Mouse (Mus musculus) heart, adult 2 months (tissue): Measurements from ENCODE around the gene Col8a2. TPM values are rescaled to one million over a fixed set of nuclear protein-coding genes. Genes with fewer than 3 reads are reported as not detected.

ENCODE experiments used
- DNase-seq, 2 experiments: peaks; one replicate each; pipeline ENCODE4 v3.0.0; 2021
- H3K27ac ChIP-seq: fragments of 200-600 bp; 2 replicates; pipeline ENCODE4 v1.8.1; 2022
- H3K27me3 ChIP-seq: fragments of 200-500 bp; 2 replicates; pipeline ENCODE4 v1.6.1; 2012; ENCODE audit warnings: mild to moderate bottlenecking, low read length, inconsistent platforms, mixed read lengths; ENCODE audit not compliant: control insufficient read depth, insufficient read depth
- H3K36me3 ChIP-seq: fragments of 200-500 bp; 2 replicates; pipeline ENCODE4 v1.6.1; 2012; ENCODE audit warnings: low read length, inconsistent platforms; ENCODE audit not compliant: control insufficient read depth, insufficient read depth
- H3K4me1 ChIP-seq: fragments of 200-500 bp; 2 replicates; pipeline ENCODE4 v1.6.1; 2011; ENCODE audit warnings: low read length; ENCODE audit not compliant: control insufficient read depth, insufficient read depth
- H3K4me3 ChIP-seq: fragments of 200-600 bp; 2 replicates; pipeline ENCODE4 v1.8.1; 2022
- H3K79me2 ChIP-seq: fragments of 200-500 bp; replicated peaks from 2 replicates; pipeline ENCODE4 v1.6.1; 2012; ENCODE audit warnings: mild to moderate bottlenecking, inconsistent platforms, low read length, moderate library complexity, mixed read lengths; ENCODE audit not compliant: control insufficient read depth, insufficient read depth
- H3K9ac ChIP-seq: fragments of 200-500 bp; 2 replicates; pipeline ENCODE4 v1.6.1; 2012; ENCODE audit warnings: low read depth, mild to moderate bottlenecking, control low read depth, inconsistent platforms, low read length, mixed read lengths
- CTCF ChIP-seq: fragments of 200-600 bp; IDR thresholded peaks from 2 replicates; pipeline ENCODE4 v1.8.1; 2022; ENCODE audit warnings: antibody characterized with exemption, mild to moderate bottlenecking, moderate library complexity
- EP300 ChIP-seq: fragments of 200-500 bp; IDR thresholded peaks from 2 replicates; pipeline ENCODE4 v1.6.1; 2011; ENCODE audit warnings: low read depth, low read length, control low read depth; ENCODE audit not compliant: insufficient read depth
- POLR2A ChIP-seq: fragments of 200-500 bp; IDR thresholded peaks from 2 replicates; pipeline ENCODE4 v1.6.1; 2011; ENCODE audit warnings: mild to moderate bottlenecking, low read depth, low read length, control low read depth; ENCODE audit not compliant: insufficient read depth
- WGBS: fragments of 180-500 bp; shearing (Covaris S2); methylation state at CpG from one replicate; pipeline ENCODE4 v1.1.7; 2018; 5-methylcytosine and 5-hydroxymethylcytosine counted together
- intact Hi-C: fragments of 180-260 bp; cut with DNase I; formaldehyde crosslinking; loops from one replicate; pipeline ENCODE4 v1.15.1; 2025
- long read RNA-seq: library from polyadenylated mRNA; stranded (forward); transcript quantifications from one replicate; pipeline ENCODE4 v2.0.0, GENCODE M21; 2021
- polyA plus RNA-seq: library from polyadenylated mRNA; depleted of rRNA; stranded (reverse); fragments of >200 nt; gene quantifications from 2 replicates; pipeline ENCODE4 v1.2.3, GENCODE M21; 2012; rRNA removed
- total RNA-seq, 2 experiments: library from RNA; stranded (reverse); gene quantifications; 2 replicates each; pipeline ENCODE4 v1.2.3; 2021

Gene Col8a2
- under 1 TPM; 0.57 to 0.66 TPM for total RNA-seq
- polyA plus RNA-seq, result 0.45 and 0.91 TPM in 2 replicates
- long read RNA-seq, result 0 reads

DNA sequence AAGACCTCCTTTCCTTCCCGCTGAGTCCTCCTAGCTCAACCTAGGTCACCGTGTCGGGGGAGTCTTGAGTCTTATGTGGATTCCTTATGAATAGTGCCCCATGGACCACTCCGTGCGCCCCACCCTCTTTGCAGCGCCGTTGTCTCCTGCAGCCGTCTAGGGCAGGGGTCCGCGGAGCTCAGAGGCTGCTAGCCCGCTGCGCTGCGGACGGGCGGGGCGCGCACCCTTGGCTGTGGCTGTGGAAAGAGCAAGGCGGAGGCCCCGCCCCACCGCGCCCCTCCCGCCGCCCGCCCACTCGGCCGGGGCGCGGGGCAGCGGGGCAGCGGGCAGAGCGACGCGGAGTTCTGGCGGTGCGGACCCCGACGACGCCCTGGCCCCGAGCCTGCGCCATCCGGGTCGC, at the start of gene Col8a2:
Gene Col8a2, plus strand, starts transcription at position 302 of the 400 bp plus-strand sequence.
- 2% methylated on average over 20 of the region's 42 CpGs for WGBS
- no peaks in the 10 kb centered on the region for H3K79me2 ChIP-seq
- peak within 1 kb of the TSS; percentile 15 for H3K9ac ChIP-seq
- peak within 1 kb of the TSS; percentile 31 for H3K4me3 ChIP-seq
- peak; percentile 51 to 53 for DNase-seq
- no peak within 1 kb of the TSS for H3K27ac ChIP-seq
- peaks cover 5% of the 10 kb centered on the region for H3K27me3 ChIP-seq
- intact Hi-C loops, result no loop called here
- no peaks in the 10 kb centered on the region for H3K36me3 ChIP-seq
- TF ChIP-seq CTCF (no peak), POLR2A (no peak), EP300 (no peak)
- peaks cover 3% of the 10 kb centered on the region for H3K4me1 ChIP-seq

DNA sequence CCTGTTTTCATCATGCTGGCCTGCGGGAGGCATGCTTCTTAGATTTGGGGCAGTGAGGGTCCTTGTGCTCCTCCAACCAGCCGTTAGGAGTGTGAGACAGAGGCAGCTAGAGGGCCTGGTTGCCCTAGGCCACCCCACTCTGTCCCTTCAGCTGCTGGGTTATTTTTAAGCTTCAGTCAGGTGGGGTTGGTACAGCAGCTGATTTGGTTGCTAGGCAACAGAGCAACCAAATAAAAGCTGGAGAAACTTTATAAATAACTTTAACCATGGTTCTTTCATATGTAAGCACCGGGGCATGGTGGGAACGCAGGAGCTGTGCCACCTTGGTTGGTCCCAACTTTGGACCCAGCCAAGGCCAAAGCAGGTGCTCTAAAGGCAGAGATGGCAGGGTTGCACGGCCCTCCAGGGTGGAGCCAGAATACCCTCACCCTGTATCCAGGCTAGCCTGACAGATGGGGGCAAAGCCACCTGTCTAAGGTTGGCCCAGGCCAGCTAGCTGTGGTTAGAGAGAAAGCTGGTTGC, 48.8 kb upstream of the Col8a2 start:
- WGBS, result 22% methylated on average over 5 of the region's 5 CpGs
- DNase-seq, result peak; percentile 63 to 76
- intact Hi-C loops, result loop anchor here (1.0 kb wide), 1 partner anchor 19 kb away; the partner anchor contains the start of gene Map7d1
- no peak overlapping the region for H3K4me3 ChIP-seq
- peak overlapping the region; percentile 48 for H3K9ac ChIP-seq
- peaks cover 20% of the 10 kb centered on the region for H3K36me3 ChIP-seq
- TF ChIP-seq EP300, result peak; percentile 58
- peak; percentile 58 for TF ChIP-seq CTCF
- TF ChIP-seq POLR2A, result no peak
- no peaks in the 10 kb centered on the region for H3K27me3 ChIP-seq
- peaks cover 14% of the 10 kb centered on the region for H3K4me1 ChIP-seq
- no peaks in the 10 kb centered on the region for H3K79me2 ChIP-seq
- H3K27ac ChIP-seq, result peak overlapping the region; percentile 88

DNA sequence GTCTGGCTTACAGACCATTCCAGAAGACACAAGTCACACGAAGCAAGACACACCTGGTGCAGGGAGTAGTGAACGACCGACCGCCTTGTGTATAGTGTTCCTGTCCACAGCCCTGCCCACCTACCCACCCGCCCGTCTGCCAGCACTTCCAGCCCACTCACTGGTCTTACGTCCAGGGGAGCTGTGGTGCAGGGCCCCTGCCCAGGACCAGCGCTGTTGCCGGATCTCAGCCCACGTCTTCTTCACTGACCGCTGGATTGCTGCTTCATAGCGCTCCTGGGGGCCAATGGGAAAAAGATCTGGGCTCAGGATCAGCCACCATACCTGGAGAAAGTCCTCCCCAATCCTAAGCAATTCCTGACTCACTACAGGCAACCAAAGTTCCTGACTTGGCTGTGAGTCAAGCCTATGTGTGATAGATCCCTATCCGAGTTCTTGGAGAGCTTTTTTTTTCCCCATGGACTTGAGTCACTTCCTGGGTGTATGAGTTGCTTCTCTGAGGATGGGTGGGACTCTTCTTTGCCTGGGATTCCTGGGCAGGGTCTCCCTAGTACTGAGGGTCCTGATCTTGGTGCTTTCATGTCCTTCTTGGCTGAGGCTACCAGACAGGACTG, 46.6 kb upstream of the Col8a2 start:
- DNase-seq, result peak in 1 of 2 experiments; percentile 20
- H3K4me1 ChIP-seq, result peaks cover 17% of the 10 kb centered on the region
- no peak overlapping the region for H3K9ac ChIP-seq
- intact Hi-C loops, result no loop called here
- 80% methylated on average over 13 of the region's 13 CpGs for WGBS
- no peaks in the 10 kb centered on the region for H3K79me2 ChIP-seq
- no peak overlapping the region for H3K4me3 ChIP-seq
- H3K36me3 ChIP-seq, result peaks cover 20% of the 10 kb centered on the region
- TF ChIP-seq POLR2A, result no peak
- no peak for TF ChIP-seq EP300
- no peak for TF ChIP-seq CTCF
- H3K27me3 ChIP-seq, result no peaks in the 10 kb centered on the region
- H3K27ac ChIP-seq, result peak overlapping the region; percentile 48

DNA sequence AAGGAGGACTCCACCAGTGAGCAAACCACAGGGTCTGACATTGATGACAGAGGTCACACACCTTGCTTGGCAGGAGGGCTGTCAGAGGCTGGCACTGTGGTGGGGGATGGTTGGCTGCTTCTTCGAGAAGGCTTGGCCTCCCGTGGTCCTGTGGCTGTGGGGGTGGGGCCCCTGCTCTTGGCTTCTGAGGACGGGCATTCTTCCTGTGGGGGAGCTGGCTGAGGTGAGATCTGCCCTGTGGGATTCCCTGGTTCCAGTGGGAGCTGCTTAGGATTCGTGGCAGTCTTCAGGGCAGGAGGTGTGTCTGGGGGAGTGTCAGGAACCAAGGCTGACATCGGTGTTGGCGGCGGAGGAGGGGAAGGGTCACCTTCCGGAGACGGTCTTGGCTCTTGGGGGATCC, 44.6 kb upstream of the Col8a2 start:
- no peaks in the 10 kb centered on the region for H3K27me3 ChIP-seq
- H3K9ac ChIP-seq, result no peak overlapping the region
- peaks cover 3% of the 10 kb centered on the region; the same call in 1 of the 2 replicates for H3K79me2 ChIP-seq
- 12% methylated on average over 9 of the region's 9 CpGs for WGBS
- peak overlapping the region; percentile 75 for H3K27ac ChIP-seq
- H3K36me3 ChIP-seq, result peaks cover 15% of the 10 kb centered on the region
- no peak overlapping the region for H3K4me3 ChIP-seq
- TF ChIP-seq EP300 (no peak), CTCF (no peak), POLR2A (no peak)
- intact Hi-C loops, result no loop called here
- peaks cover 21% of the 10 kb centered on the region for H3K4me1 ChIP-seq
- peak in 1 of 2 experiments; percentile 46 for DNase-seq

DNA sequence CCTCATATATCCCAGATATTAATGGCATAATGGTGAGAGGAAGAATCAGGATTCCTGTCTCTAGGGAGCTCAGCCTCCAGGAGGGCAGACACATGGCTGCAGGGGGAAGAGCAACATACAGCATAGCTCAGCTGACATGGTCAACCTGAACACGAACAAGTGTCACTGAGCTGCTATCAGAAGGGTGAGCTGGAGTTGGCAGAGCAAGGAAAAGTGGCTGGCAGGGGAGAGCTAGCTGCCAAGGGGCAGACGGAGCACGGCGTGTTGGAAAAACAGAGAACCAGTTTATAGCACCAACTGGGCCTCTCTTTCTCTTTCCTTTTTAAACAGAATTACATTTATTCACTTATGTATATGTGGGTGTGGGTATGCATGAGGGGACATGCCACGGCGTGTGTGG, 44.1 kb upstream of the Col8a2 start:
- no peak overlapping the region for H3K4me3 ChIP-seq
- no peaks in the 10 kb centered on the region for H3K27me3 ChIP-seq
- H3K9ac ChIP-seq, result no peak overlapping the region
- H3K79me2 ChIP-seq, result peaks cover 4% of the 10 kb centered on the region; the same call in 1 of the 2 replicates
- WGBS, result 47% methylated on average over 6 of the region's 6 CpGs
- peak; percentile 79; the same call in 1 of the 2 replicates for TF ChIP-seq EP300
- TF ChIP-seq CTCF, result no peak
- TF ChIP-seq POLR2A, result 0 out of 2 replicates have a peak, but pooled peaks have one; percentile 23
- intact Hi-C loops, result no loop called here
- DNase-seq, result peak; percentile 30 to 68
- peaks cover 19% of the 10 kb centered on the region for H3K4me1 ChIP-seq
- H3K27ac ChIP-seq, result peak overlapping the region; percentile 75
- H3K36me3 ChIP-seq, result peaks cover 15% of the 10 kb centered on the region
